Mouse (Mus musculus) hindbrain, postnatal 0 days (tissue): ENCODE data around the gene Cntn4. TPM values are rescaled to one million over a fixed set of nuclear protein-coding genes. Genes with fewer than 3 reads are reported as not detected.

ENCODE experiments used
- ATAC-seq: fragments of 200-750 bp; cut with Nextera tagmentation; 2 replicates; pipeline ENCODE4 v1.8.0; 2017; ENCODE audit warnings: mild to moderate bottlenecking, moderate TSS enrichment, moderate library complexity
- DNase-seq: peaks from one replicate; pipeline ENCODE4 v3.0.0-alpha.2; 2015; ENCODE audit warnings: low spot score
- H3K27ac ChIP-seq: fragments of 300-500 bp; sonication (generic); 2 replicates; pipeline ENCODE4 v1.5.1; 2014; ENCODE audit warnings: mild to moderate bottlenecking
- H3K27me3 ChIP-seq: fragments of 300-500 bp; sonication (generic); 2 replicates; pipeline ENCODE4 v1.6.1; 2014; ENCODE audit warnings: low read length, mixed read lengths; ENCODE audit not compliant: insufficient read depth
- H3K36me3 ChIP-seq: fragments of 300-500 bp; sonication (generic); 2 replicates; pipeline ENCODE4 v1.6.1; 2014; ENCODE audit warnings: low read length, mixed read lengths; ENCODE audit not compliant: insufficient read depth
- H3K4me1 ChIP-seq: fragments of 300-500 bp; sonication (generic); 2 replicates; pipeline ENCODE4 v1.6.1; 2014; ENCODE audit warnings: antibody characterized with exemption, low read length, mixed read lengths; ENCODE audit not compliant: insufficient read depth
- H3K4me2 ChIP-seq: fragments of 300-500 bp; sonication (generic); 2 replicates; pipeline ENCODE4 v1.6.1; 2014; ENCODE audit warnings: low read depth, mild to moderate bottlenecking, low read length, moderate library complexity, mixed read lengths
- H3K4me3 ChIP-seq: fragments of 300-500 bp; sonication (generic); 2 replicates; pipeline ENCODE4 v1.5.1; 2014; ENCODE audit warnings: low read length
- H3K9ac ChIP-seq: fragments of 300-500 bp; sonication (generic); replicated peaks from 2 replicates; pipeline ENCODE4 v1.6.1; 2014; ENCODE audit warnings: mild to moderate bottlenecking, low read length, moderate library complexity, mixed read lengths
- H3K9me3 ChIP-seq: fragments of 300-500 bp; sonication (generic); 2 replicates; pipeline ENCODE4 v1.6.1; 2016; ENCODE audit warnings: low read length, mixed read lengths
- CTCF ChIP-seq: IDR thresholded peaks from 2 replicates; pipeline ENCODE4 v1.5.1; 2016; ENCODE audit warnings: antibody characterized with exemption, control low read depth, low read depth
- WGBS: fragments of 180-500 bp; shearing (Covaris S2); extraction: QIAGEN DNeasy Blood & Tissue Kit; methylation state at CpG from one replicate; pipeline ENCODE4 v1.1.7; 2014; 5-methylcytosine and 5-hydroxymethylcytosine counted together
- polyA plus RNA-seq: library from polyadenylated mRNA; unstranded; fragments of >200 nt; fragmentation: Nextera tagmentation; extraction: Ambion mirVana; gene quantifications from 2 replicates; pipeline ENCODE4 v1.2.1, GENCODE M21; 2015
- total RNA-seq: library from RNA; depleted of rRNA; stranded (reverse); fragments of >200 nt; gene quantifications from 2 replicates; pipeline ENCODE4 v1.2.3, GENCODE M21; 2014

Cntn4 gene
- total and polyA plus RNA-seq, 2 experiments from 2014 or later: 17.3 to 21.5 TPM

DNA sequence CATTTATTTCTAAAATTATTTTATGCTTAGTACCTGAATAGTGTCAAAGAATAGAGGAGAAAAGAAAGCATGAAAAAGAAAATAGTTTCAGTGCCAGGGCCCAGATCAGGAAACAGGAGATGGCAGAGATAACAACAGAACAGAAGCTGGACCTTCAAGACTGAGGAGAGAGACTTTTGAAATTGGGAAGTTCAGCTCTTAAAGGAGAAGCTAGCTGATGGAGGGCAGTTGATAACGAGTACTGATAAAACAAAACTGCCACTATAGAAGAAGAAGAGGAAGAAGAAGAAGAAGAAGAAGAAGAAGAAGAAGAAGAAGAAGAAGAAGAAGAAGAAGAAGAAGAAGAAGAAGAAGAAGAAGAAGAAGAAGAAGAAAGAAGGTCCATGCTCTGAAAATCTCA is 1050.2 kb downstream of the Cntn4 start:
- Histone ChIP-seq H3K27me3 (no peaks in the 10 kb centered on the region), H3K4me2 (no peak overlapping the region), H3K4me3 (no peak overlapping the region), H3K4me1 (no peaks in the 10 kb centered on the region), H3K27ac (no peak overlapping the region), H3K9ac (no peak overlapping the region), H3K9me3 (no peaks in the 10 kb centered on the region), H3K36me3 (no peaks in the 10 kb centered on the region)
- ATAC-seq (no peak), DNase-seq (no peak)
- 81% methylated on average over 1 of the region's 1 CpGs for whole genome bisulfite sequencing
- TF ChIP-seq CTCF: no peak

- no peaks in the 10 kb centered on the region for H3K36me3 ChIP-seq
- H3K9me3 ChIP-seq: no peaks in the 10 kb centered on the region
- H3K9ac ChIP-seq: no peak overlapping the region
- no peak overlapping the region for H3K4me3 ChIP-seq
- WGBS: 78% methylated on average over 4 of the region's 4 CpGs
- no peaks in the 10 kb centered on the region for H3K4me1 ChIP-seq
- H3K27me3 ChIP-seq: no peaks in the 10 kb centered on the region
- ATAC-seq (no peak), DNase-seq (no peak)
- no peak overlapping the region for H3K27ac ChIP-seq
- no peak for TF ChIP-seq CTCF
- H3K4me2 ChIP-seq: no peak overlapping the region
These were observed 1052.3 kb downstream of the Cntn4 start for GRCm38 (mm10) chr6:106729682-106730314.

DNA sequence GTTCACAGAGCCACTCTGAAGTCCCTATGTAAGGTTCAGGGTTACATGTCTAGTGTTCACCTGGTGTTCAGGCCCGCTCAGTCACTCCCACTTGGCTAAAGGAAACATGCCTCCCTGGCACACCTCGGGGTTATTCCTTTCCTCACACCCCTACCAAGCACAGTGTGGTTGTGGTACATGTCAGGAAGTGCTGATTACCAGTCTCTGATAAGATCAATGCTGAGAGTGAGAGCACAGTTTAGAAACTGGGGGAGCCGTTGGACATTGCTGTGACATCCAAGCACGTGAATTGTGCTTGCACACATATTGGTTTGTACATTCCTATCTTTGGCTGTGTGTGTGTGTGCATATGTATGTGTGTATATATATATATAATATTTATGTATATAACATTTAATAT is 1055.1 kb downstream of the Cntn4 start:
- Histone ChIP-seq H3K9me3 (no peaks in the 10 kb centered on the region), H3K4me1 (no peaks in the 10 kb centered on the region), H3K36me3 (no peaks in the 10 kb centered on the region), H3K27ac (no peak overlapping the region), H3K9ac (no peak overlapping the region), H3K4me2 (no peak overlapping the region), H3K4me3 (no peak overlapping the region), H3K27me3 (no peaks in the 10 kb centered on the region)
- ATAC-seq (no peak), DNase-seq (no peak)
- WGBS: 90% methylated on average over 4 of the region's 4 CpGs
- TF ChIP-seq CTCF: no peak

DNA sequence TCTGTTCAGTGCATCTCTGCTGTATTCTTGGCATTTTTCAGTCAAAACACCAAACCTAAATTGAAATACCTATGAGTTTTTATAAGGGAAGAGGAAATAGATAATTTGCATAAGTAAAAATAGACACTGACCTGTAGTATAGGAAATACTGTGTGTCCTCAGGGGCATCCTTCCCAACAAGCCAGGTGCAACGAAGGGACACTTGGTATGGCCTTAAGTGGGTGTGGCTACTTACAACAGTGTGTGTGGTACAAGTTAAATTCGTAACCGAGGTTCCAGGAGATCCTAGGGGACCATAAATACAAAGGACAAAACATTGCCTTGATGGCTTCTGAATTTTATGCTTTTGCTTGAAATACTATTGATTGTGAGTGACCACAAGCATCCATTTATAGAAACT is 1060.8 kb downstream of the Cntn4 start:
- H3K36me3 ChIP-seq: no peaks in the 10 kb centered on the region
- WGBS: 78% methylated on average over 3 of the region's 3 CpGs
- no peaks in the 10 kb centered on the region for H3K4me1 ChIP-seq
- no peaks in the 10 kb centered on the region for H3K9me3 ChIP-seq
- DNase-seq: no peak
- H3K4me2 ChIP-seq: no peak overlapping the region
- H3K27me3 ChIP-seq: no peaks in the 10 kb centered on the region
- no peak for ATAC-seq
- TF ChIP-seq CTCF: no peak
- H3K27ac ChIP-seq: no peak overlapping the region
- no peak overlapping the region for H3K9ac ChIP-seq
- no peak overlapping the region for H3K4me3 ChIP-seq

DNA sequence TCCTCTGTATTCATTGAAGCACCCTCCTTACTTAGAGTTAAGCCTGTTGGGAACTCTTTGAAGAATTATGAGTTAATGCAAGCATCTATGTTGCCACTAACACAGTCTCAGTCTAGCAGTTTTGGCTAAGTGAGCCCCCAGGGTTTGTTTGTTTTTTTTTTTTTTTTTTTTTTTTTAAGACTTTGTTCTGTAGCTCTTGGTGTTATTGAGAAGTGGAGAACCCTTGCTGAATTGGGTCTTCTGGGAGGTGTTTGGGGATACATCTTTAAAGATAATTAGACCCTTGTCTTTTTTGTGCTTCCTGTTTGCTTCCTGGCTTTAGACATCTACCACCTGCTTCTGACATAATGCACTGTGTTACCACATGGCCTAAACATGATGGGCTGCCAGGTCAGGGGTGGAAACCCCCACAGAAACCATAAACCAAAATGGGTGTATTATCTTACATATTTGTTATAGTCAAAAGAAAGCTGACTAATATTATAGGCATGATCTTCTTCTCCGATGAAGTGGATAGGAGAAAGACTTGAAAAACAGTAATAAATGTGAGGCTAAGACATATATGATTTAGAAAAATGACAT is 1062.9 kb downstream of the Cntn4 start:
- no peak overlapping the region for H3K27ac ChIP-seq
- H3K9ac ChIP-seq: no peak overlapping the region
- no peaks in the 10 kb centered on the region for H3K9me3 ChIP-seq
- DNase-seq: no peak
- 96% methylated on average over 1 of the region's 1 CpGs for WGBS
- no peak overlapping the region for H3K4me3 ChIP-seq
- ATAC-seq: no peak
- H3K36me3 ChIP-seq: no peaks in the 10 kb centered on the region
- H3K27me3 ChIP-seq: no peaks in the 10 kb centered on the region
- H3K4me1 ChIP-seq: no peaks in the 10 kb centered on the region
- no peak for TF ChIP-seq CTCF
- H3K4me2 ChIP-seq: no peak overlapping the region

GRCm38 (mm10) chr6:106743556-106744233 is 1066.2 kb downstream of the Cntn4 start:
- DNase-seq (no peak), ATAC-seq (no peak)
- Histone ChIP-seq H3K4me1 (no peaks in the 10 kb centered on the region), H3K9me3 (no peaks in the 10 kb centered on the region), H3K27me3 (no peaks in the 10 kb centered on the region), H3K4me2 (no peak overlapping the region), H3K36me3 (no peaks in the 10 kb centered on the region), H3K27ac (no peak overlapping the region), H3K9ac (no peak overlapping the region), H3K4me3 (no peak overlapping the region)
- WGBS: 73% methylated on average over 7 of the region's 7 CpGs
- no peak for TF ChIP-seq CTCF
